Mouse (Mus musculus) lung, postnatal 14 days (tissue): Measurements from ENCODE around the gene Tnp2.
"Not testable (repeated sequence)": the region's sequence is repeated elsewhere in the genome, so short reads cannot be mapped to it uniquely, and the experiment has no call there.

Experiments
- DNase-seq: peaks from one replicate; pipeline ENCODE4 v3.0.0; 2021

The Tnp2 gene

GRCm38 (mm10) chr16:10788271-10788670 lies at the start of gene Tnp2:
TSS of gene Tnp2 (minus strand) at chr16:10788660.
- DNase-seq, result no peak

GRCm38 (mm10) chr16:10837903-10838302 lies 49.4 kb upstream of the Tnp2 start:
- no peak for DNase-seq

- DNase-seq, result no peak
Measured at GRCm38 (mm10) chr16:10837250-10837649, 48.8 kb upstream of the Tnp2 start.

GRCm38 (mm10) chr16:10836388-10836787 lies 47.9 kb upstream of the Tnp2 start:
- no peak for DNase-seq

- peak; percentile 86 for DNase-seq
Measured at GRCm38 (mm10) chr16:10834911-10835587, 46.6 kb upstream of the Tnp2 start, which contains the start of gene Rmi2. TSS of gene Rmi2 (plus strand) at chr16:10835059.

- no peak for DNase-seq
Measured at GRCm38 (mm10) chr16:10834542-10834910, 46.1 kb upstream of the Tnp2 start.

- no peak for DNase-seq
Measured at GRCm38 (mm10) chr16:10828461-10828805, 40.0 kb upstream of the Tnp2 start.

GRCm38 (mm10) chr16:10827766-10828460 lies 39.5 kb upstream of the Tnp2 start:
- no peak for DNase-seq

GRCm38 (mm10) chr16:10827269-10827668 lies 38.8 kb upstream of the Tnp2 start:
- no peak for DNase-seq

- no peak for DNase-seq
Measured at GRCm38 (mm10) chr16:10825840-10826239, 37.4 kb upstream of the Tnp2 start.

GRCm38 (mm10) chr16:10824536-10824935 lies 36.1 kb upstream of the Tnp2 start:
- no peak for DNase-seq

GRCm38 (mm10) chr16:10821387-10821786 lies 32.9 kb upstream of the Tnp2 start:
- no peak for DNase-seq

- DNase-seq, result no peak
Measured at GRCm38 (mm10) chr16:10819966-10820365, 31.5 kb upstream of the Tnp2 start.

- no peak for DNase-seq
Measured at GRCm38 (mm10) chr16:10818579-10819135, 30.2 kb upstream of the Tnp2 start.

- peak; percentile 23 for DNase-seq
Measured at GRCm38 (mm10) chr16:10814864-10815263, 26.4 kb upstream of the Tnp2 start.

- DNase-seq, result no peak
Measured at GRCm38 (mm10) chr16:10813726-10814125, 25.3 kb upstream of the Tnp2 start.

GRCm38 (mm10) chr16:10812865-10813371 lies 24.5 kb upstream of the Tnp2 start, which contains the start of gene Gm11172:
TSS of gene Gm11172 (plus strand) at chr16:10812915.
- DNase-seq, result no peak

- no peak for DNase-seq
Measured at GRCm38 (mm10) chr16:10810376-10810775, 21.9 kb upstream of the Tnp2 start.

- no peak for DNase-seq
Measured at GRCm38 (mm10) chr16:10805789-10806527, 17.5 kb upstream of the Tnp2 start, which contains the start of gene Prm1. TSS of gene Prm1 (minus strand) at chr16:10805839.

GRCm38 (mm10) chr16:10802420-10802819 lies 14.0 kb upstream of the Tnp2 start:
- not testable (repeated sequence) for DNase-seq

- DNase-seq, result no peak
Measured at GRCm38 (mm10) chr16:10796034-10796433, 7.6 kb upstream of the Tnp2 start, which contains the start of gene Prm2. TSS of gene Prm2 (minus strand) at chr16:10796134.

- no peak for DNase-seq
Measured at GRCm38 (mm10) chr16:10790702-10791101, 2.2 kb upstream of the Tnp2 start, which contains the start of gene Prm3. TSS of gene Prm3 (minus strand) at chr16:10790914.

- DNase-seq, result no peak
Measured at GRCm38 (mm10) chr16:10788866-10789265, 406 bp upstream of the Tnp2 start.
